Mouse (Mus musculus) adrenal gland, adult 2 months (tissue): Measurements from ENCODE around the gene Atf4. TPM values are rescaled to one million over a fixed set of nuclear protein-coding genes. Genes with fewer than 3 reads are reported as not detected.

Source experiments
- DNase-seq: peaks from one replicate; pipeline ENCODE4 v3.0.0; 2021
- polyA plus RNA-seq: library from polyadenylated mRNA; depleted of rRNA; stranded (reverse); fragments of >200 nt; gene quantifications from 2 replicates; pipeline ENCODE4 v1.2.3, GENCODE M21; 2012; rRNA removed
- total RNA-seq, 2 experiments: library from RNA; stranded (reverse); gene quantifications; 2 replicates each; pipeline ENCODE4 v1.2.3; 2021

The Atf4 gene
- total and polyA plus RNA-seq, 3 experiments: 144 to 366 (median 159) TPM

GRCm38 (mm10) chr15:80280646-80281045 lies 25.7 kb downstream of the Atf4 start:
- no peak for DNase-seq

DNA sequence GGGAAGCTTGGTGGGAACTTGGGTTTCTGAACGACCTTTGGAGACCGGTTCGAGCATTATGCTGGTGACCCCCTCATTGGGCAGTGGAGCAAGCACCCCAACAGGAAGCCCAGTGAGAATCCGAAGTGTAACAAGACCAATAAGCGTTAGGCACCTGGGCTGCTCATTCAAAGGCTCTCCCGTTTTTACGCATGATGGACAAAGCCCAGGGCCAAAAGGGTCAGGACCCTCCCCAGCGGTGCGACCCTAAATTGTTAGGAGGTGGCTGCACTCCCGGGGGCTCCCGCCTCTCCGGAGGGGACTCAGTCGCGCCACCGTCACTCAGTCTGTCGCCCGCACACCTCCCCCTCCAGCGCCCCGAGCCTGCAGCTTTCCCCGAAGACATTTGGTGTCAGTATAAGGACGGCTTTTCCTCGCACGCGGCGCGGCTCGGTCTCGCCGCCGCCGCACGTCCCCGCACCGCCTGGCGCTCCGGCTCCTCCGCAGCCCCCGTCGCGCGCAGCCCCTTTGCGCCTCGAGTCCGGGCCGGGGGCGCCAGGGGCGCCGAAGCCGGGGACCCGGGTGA lies 31.9 kb downstream of the Atf4 start, which contains the start of gene Cacna1i:
Gene Cacna1i (plus strand): TSS at position 388 of the 565 bp plus-strand sequence.
- DNase-seq: peak; percentile 21

DNA sequence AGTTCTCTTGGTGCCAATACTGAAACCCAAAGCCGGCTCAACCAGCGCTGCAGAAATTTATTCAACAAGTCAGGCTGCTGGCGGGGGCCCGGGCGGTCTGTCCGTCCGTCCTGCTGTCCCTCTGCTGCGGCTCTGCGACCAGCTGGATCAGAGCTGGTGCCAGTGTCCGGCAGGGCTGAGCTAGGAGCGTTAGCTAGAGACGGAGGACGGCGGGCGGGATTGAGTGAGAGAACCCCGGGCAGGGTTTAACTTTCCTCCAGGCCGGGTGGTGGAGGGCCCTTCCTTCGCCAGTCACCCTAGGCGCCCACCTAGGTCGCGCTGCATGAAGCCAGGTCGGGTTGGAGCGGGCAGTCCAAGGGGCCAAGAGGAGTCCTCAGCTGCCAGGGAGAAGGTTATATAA lies 33.1 kb downstream of the Atf4 start:
- no peak for DNase-seq

- DNase-seq: peak; percentile 76
These were observed 34.5 kb downstream of the Atf4 start for GRCm38 (mm10) chr15:80289436-80289835.

DNA sequence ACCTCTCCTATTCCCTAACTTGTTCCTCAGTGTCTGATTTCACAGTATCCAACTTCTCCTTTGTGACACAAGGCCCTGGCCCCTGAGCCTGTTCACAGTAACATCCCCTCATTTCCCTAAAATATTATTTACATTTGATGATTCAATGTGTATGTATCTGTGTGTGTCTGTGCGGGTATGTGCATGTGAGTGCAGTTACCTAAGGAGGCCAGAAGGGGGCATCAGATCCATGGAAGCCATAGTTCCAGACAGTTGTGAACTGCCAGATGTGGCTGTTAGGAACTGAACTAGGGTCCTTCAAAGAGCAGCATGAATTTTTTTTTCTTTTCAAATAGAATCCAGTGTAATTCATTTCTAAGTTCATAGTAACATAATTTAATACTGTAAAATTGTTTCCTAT lies 42.2 kb downstream of the Atf4 start:
- DNase-seq: no peak

DNA sequence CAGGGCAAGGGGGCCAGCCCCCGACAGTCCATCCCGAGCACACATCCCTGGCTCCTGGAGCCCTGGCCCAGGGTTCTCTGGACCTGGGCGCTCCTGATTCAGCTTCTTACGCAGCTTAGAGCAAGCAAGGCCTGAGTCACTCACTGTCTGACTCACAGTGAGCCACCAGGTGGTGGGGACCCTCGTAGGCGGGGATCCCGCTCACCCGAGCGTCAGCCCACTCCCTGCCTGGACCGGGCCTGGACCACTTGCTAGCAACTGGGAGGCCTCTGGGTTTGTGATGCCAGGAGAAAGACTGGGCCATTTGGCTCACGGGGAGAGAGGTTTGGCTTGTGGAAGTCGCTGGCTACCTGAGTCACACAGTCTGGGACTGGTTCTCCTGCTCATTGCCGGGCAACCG lies 48.8 kb downstream of the Atf4 start:
- no peak for DNase-seq

GRCm38 (mm10) chr15:80304188-80304587 lies 49.2 kb downstream of the Atf4 start:
- no peak for DNase-seq

DNA sequence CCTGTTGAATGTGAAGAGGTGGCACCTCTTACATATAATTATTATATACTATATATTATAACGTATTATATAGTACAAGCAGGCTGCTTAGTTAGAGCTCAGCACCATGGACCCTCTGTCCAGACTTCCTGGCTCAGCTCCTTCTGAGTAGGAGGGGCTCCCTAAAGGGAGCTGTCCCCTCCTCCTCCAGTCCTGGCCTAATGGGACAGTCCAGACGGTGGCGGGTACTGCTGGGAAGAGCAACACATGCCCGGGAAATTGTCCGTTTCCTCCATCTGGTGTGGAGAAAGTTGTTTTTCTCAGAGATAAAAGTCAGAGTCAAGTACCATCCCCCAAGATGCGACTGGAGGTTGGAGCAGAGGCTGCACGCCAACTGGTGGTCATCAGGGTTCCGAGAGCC lies 51.2 kb downstream of the Atf4 start:
- no peak for DNase-seq

Other genes with a start within 250 kb of the Atf4 start
- gene Pdgfb, start 240.2 kb upstream of the Atf4 start, total RNA-seq: 10 to 100 TPM; 30.3 to 54.0 TPM
- gene Pdgfb, start 240.2 kb upstream of the Atf4 start, polyA plus RNA-seq: 63.3 and 63.8 TPM in 2 replicates
- 10 to 100 TPM; 24.4 to 47.8 TPM for gene Syngr1, start 163.8 kb upstream of the Atf4 start, total RNA-seq
- 86.9 and 119 TPM in 2 replicates for gene Syngr1, start 163.8 kb upstream of the Atf4 start, polyA plus RNA-seq
- 100 to 1,000 TPM; 376 to 618 TPM for gene Rpl3, start 163.3 kb upstream of the Atf4 start, total RNA-seq
- gene Rpl3, start 163.3 kb upstream of the Atf4 start, polyA plus RNA-seq: 500 and 520 TPM in 2 replicates
- 10 to 100 TPM; 11.4 to 23.2 TPM for gene Tab1, start 122.1 kb upstream of the Atf4 start, total RNA-seq
- 19.6 and 23.4 TPM in 2 replicates for gene Tab1, start 122.1 kb upstream of the Atf4 start, polyA plus RNA-seq
- 10 to 100 TPM in 1 of 2 experiments, 1 to 10 TPM in 1; 7.6 to 12.4 TPM for gene Mgat3, start 81.5 kb upstream of the Atf4 start, total RNA-seq
- gene Mgat3, start 81.5 kb upstream of the Atf4 start, polyA plus RNA-seq: 8.1 and 8.2 TPM in 2 replicates
- gene Mief1, start 21.2 kb upstream of the Atf4 start, total RNA-seq: 10 to 100 TPM; 38.7 to 47.7 TPM
- gene Mief1, start 21.2 kb upstream of the Atf4 start, polyA plus RNA-seq: 17.1 and 17.8 TPM in 2 replicates
- gene AC140267.1, start 19.3 kb upstream of the Atf4 start, total RNA-seq: 10 to 100 TPM in 1 of 2 experiments, 1 to 10 TPM in 1; 6.8 to 20.2 TPM
- not detected in 2 replicates for gene AC140267.1, start 19.3 kb upstream of the Atf4 start, polyA plus RNA-seq
- 10 to 100 TPM; 41.8 to 45.8 TPM for gene Rps19bp1, start 9.1 kb downstream of the Atf4 start, total RNA-seq
- gene Rps19bp1, start 9.1 kb downstream of the Atf4 start, polyA plus RNA-seq: 20.0 and 21.3 TPM in 2 replicates
- gene Cacna1i, start 32.1 kb downstream of the Atf4 start, total RNA-seq: 1 to 10 TPM in 1 of 2 experiments, under 1 TPM in 1; 0.46 to 1.1 TPM
- 0.81 and 0.85 TPM in 2 replicates for gene Cacna1i, start 32.1 kb downstream of the Atf4 start, polyA plus RNA-seq